Mouse (Mus musculus): ENCODE results near the gene Zfp672. TPM values are rescaled to one million over a fixed set of nuclear protein-coding genes. Genes with fewer than 3 reads are reported as not detected.

The Zfp672 gene
- total RNA-seq (2012; rRNA removed) (27.2 and 39.5 TPM in 2 replicates), polyA plus RNA-seq (2012; ENCODE audit: insufficient read depth in 1 of 2, insufficient read length in 2 of 2, low read depth in 1 of 2, low replicate concordance in 2 of 2, missing spikeins in 1 of 2) (10 to 100 TPM in 1 of 2 experiments, not detected in 1; 22.6 TPM)

DNA sequence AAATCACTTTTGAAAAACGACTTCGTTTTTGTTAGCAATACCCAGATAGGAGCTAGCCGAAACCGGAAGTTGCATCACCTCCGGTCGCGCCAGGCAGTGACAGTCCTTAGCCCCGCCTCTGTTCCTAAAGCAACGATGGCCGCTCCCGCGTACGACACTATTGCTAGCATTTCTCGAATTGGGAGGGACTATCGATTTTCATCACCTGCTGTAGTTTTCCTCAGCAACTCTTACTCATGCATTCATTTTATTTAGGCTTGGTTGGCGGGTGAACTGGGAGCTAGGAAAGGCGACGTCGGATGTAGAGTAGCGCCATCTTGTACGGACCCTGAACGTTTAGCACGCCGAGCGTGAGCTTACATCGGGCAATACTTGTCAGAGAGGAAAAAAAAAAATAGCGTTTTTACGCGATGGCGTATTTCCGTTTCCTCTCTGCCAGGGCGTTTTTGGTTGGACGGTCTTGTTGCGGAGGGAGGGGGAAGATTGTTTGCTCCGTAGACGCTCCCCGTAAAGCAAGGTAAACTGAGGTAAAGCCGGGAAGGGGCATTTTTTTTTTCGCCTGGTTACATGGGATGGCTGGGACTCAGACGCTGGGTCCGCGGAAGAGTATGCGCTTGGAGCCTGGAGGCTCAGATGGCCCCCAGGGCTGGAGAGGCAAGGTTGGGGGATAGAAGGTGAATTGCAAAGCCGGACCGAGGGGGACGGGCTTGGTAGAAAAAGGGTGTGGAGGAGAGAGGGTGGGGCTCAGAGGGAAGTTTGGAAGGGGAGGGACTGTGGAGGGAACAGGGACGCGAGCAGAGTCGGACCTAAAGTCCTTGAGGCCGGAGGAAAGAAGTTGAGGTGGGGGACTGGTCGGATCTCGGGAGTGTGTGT, at the start of gene Zfp672, which contains the start of gene Sh3bp5l:
TSS of gene Zfp672 (minus strand) at position 64 of the 873 bp plus-strand sequence.
TSS of gene Sh3bp5l (plus strand) at position 449 of the 873 bp plus-strand sequence.
- peak within 1 kb of the TSS; percentile 84 to 92 for H3K4me3 ChIP-seq (ENCODE audit: control insufficient read depth in 1 of 2, insufficient read depth in 1 of 2, low read depth in 2 of 2, low read length in 2 of 2)
- H3K9ac ChIP-seq (ENCODE audit: control insufficient read depth, low read depth, low read length, poor library complexity, severe bottlenecking) = peak within 1 kb of the TSS; percentile 90
- H3K27ac ChIP-seq (ENCODE audit: control insufficient read depth, low read depth, low read length) = peak within 1 kb of the TSS; percentile 96
- peaks cover 36% of the 10 kb centered on the region for H3K79me2 ChIP-seq (ENCODE audit: control insufficient read depth, insufficient read depth, low read length, poor library complexity)
- peaks cover 6 to 23% of the 10 kb centered on the region in 2 experiments for H3K36me3 ChIP-seq (ENCODE audit: control insufficient read depth in 1 of 2, insufficient read depth in 2 of 2, low read length in 2 of 2)
- no peaks in the 10 kb centered on the region for H3K27me3 ChIP-seq (ENCODE audit: control insufficient read depth in 1 of 2, insufficient read depth in 2 of 2, low read length in 2 of 2)
- peaks cover 3 to 21% of the 10 kb centered on the region in 2 experiments; a peak in 3 of 4 replicates for H3K4me1 ChIP-seq (ENCODE audit: control insufficient read depth in 1 of 2, insufficient read depth in 2 of 2, low read length in 2 of 2)
- H3K9me3 ChIP-seq (replicated peaks; ENCODE audit: insufficient read depth, low read length) = no peaks in the 10 kb centered on the region
- peak; percentile 99 for DNase-seq (ENCODE audit: low read depth, low spot score)
- TF ChIP-seq MAFK (IDR thresholded peaks at IDR 0.05; ENCODE audit: borderline replicate concordance, low read depth, low read length) (no peak), USF1 (IDR thresholded peaks at IDR 0.05; ENCODE audit: low read depth, low read length) (no peak), NRF1 (IDR thresholded peaks at IDR 0.05; ENCODE audit: insufficient read depth, low read depth, low read length, poor library complexity, severe bottlenecking) (peak; percentile 62), MAX (IDR thresholded peaks at IDR 0.05; ENCODE audit: low read length) (peak; percentile 36; the same call in 1 of the 2 replicates), UBTF (IDR thresholded peaks at IDR 0.05; ENCODE audit: borderline replicate concordance, insufficient read depth, low read depth, low read length) (no peak), ELF1 (IDR thresholded peaks at IDR 0.05; ENCODE audit: low read depth, low read length) (peak; percentile 48; the same call in 1 of the 2 replicates), USF2 (IDR thresholded peaks at IDR 0.05; ENCODE audit: borderline replicate concordance in 1 of 2, insufficient read depth in 1 of 2, low read depth in 1 of 2, low read length in 2 of 2) (no peak), MEF2A (IDR thresholded peaks at IDR 0.05; ENCODE audit: extremely low read depth, insufficient replicate concordance, low read depth, low read length, poor library complexity, severe bottlenecking) (no peak), RCOR1 (IDR thresholded peaks at IDR 0.05; ENCODE audit: low read depth, low read length) (peak; percentile 71), CHD1 (IDR thresholded peaks at IDR 0.05; ENCODE audit: low read depth, low read length) (no peak), MXI1 (IDR thresholded peaks at IDR 0.05; ENCODE audit: low read depth, low read length) (peak; percentile 65), CHD2 (IDR thresholded peaks at IDR 0.05; ENCODE audit: low read length) (no peak), TBP (IDR thresholded peaks at IDR 0.05; ENCODE audit: low read depth, low read length) (peak; percentile 73), MYB (IDR thresholded peaks at IDR 0.05; ENCODE audit: low read depth, low read length) (no peak), KAT2A (conservative IDR thresholded peaks at IDR 0.05; ENCODE audit: low read depth, low read length) (peak; percentile 78), SMC3 (IDR thresholded peaks at IDR 0.05; ENCODE audit: low read depth, low read length) (no peak), POLR2AphosphoS2 (IDR thresholded peaks at IDR 0.05; ENCODE audit: low read length) (no peak; the same call in none of the 2 replicates), RAD21 (IDR thresholded peaks at IDR 0.05; ENCODE audit: low read depth, low read length) (no peak), MYC (IDR thresholded peaks at IDR 0.05; ENCODE audit: low read depth, low read length) (peak; percentile 82; the same call in 1 of the 2 replicates), ZMIZ1 (IDR thresholded peaks at IDR 0.05; ENCODE audit: low read depth, low read length) (peak; percentile 43; the same call in 1 of the 2 replicates), ZNF384 (IDR thresholded peaks at IDR 0.05; ENCODE audit: low read depth, low read length) (peak; percentile 98), EP300 (IDR thresholded peaks at IDR 0.05; ENCODE audit: low read depth in 1 of 2, low read length in 2 of 2) (0 out of 4 replicates have a peak, but pooled peaks of 1 of the 2 experiments have one; percentile 14), BHLHE40 (IDR thresholded peaks at IDR 0.05; ENCODE audit: borderline replicate concordance, low read depth, low read length) (no peak), GATA1 (IDR thresholded peaks at IDR 0.05; ENCODE audit: low read depth, low read length) (no peak), HCFC1 (IDR thresholded peaks at IDR 0.05; ENCODE audit: low read depth, low read length) (peak; percentile 95), E2F4 (IDR thresholded peaks at IDR 0.05; ENCODE audit: borderline replicate concordance, low read depth, low read length) (0 out of 2 replicates have a peak, but pooled peaks have one; percentile 69), GABPA (IDR thresholded peaks at IDR 0.05; ENCODE audit: low read depth, low read length) (no peak), TCF12 (IDR thresholded peaks at IDR 0.05; ENCODE audit: low read depth, low read length) (no peak), CTCF (IDR thresholded peaks at IDR 0.05 in 2 of 3, conservative IDR thresholded peaks at IDR 0.05 in 1 of 3; ENCODE audit: control insufficient read depth in 1 of 3, insufficient read depth in 1 of 3, low read depth in 2 of 3, low read length in 3 of 3, poor library complexity in 1 of 3, severe bottlenecking in 1 of 3) (no peak), ZC3H11A (IDR thresholded peaks at IDR 0.05; ENCODE audit: low read depth, low read length) (no peak), NELFE (IDR thresholded peaks at IDR 0.05; ENCODE audit: low read depth, low read length) (peak; percentile 64), ETS1 (IDR thresholded peaks at IDR 0.05; ENCODE audit: low read depth, low read length) (no peak; the same call in 1 of the 2 replicates), SIN3A (IDR thresholded peaks at IDR 0.05; ENCODE audit: low read length) (peak; percentile 85), MAZ (IDR thresholded peaks at IDR 0.05; ENCODE audit: low read depth, low read length) (peak; percentile 81; the same call in 1 of the 2 replicates)
